Mouse (Mus musculus): ENCODE results near the gene Dnttip2.

DNA sequence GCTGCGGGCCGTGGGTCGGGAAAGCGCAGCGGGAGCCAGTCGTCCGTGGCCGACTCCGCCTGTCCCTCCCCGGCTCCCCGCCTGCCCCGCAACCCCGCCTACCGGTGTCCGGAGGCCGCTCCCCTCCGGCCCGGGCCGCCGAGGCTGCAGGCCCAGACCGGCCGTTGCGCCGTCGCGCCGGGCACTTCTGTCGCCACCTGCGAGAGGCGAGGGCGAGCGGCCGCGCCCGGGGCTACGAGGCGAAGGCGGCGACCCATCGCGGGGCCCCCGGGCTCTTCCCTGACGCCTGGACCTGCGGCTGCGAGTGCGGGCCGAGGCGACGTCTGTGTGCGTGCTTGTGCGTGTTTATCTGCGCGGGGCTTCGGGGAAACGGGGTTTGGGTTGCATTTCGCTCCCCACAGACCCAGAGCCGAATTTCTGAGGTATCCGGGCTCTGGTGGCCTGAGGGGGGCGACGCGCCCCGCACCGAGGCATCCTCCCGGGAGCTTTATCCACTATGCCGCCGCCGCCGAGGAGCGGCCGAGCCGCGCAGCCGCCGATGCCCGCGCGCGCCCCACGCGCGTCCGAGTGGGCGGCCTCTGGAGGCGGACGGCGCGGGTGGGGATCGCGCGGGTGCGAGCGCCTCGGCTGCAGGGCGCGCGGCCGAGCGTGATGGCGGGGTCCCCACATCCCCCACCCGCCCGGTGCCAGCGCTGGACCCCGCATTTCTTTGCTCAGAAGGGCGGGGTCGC lies 19.2 kb downstream of the Dnttip2 start:
- TF ChIP-seq CTCF (IDR thresholded peaks at IDR 0.05; ENCODE audit: insufficient read depth, low read depth, low read length) (no peak), POLR2A (IDR thresholded peaks at IDR 0.05; ENCODE audit: insufficient read depth, low read depth, low read length) (peak; percentile 56)
